Mouse (Mus musculus): ENCODE data around the gene Ptprn. TPM values are rescaled to one million over a fixed set of nuclear protein-coding genes. Genes with fewer than 3 reads are reported as not detected.

Gene Ptprn
- not detected for total RNA-seq (2021)
- long read RNA-seq, experiment 1: 0 reads
- long read RNA-seq, experiment 2: 0 reads

- no peak for DNase-seq
Observed at GRCm38 (mm10) chr1:75264091-75264880, at the start of gene Ptprn. Gene Ptprn (minus strand): TSS chr1:75264502.

GRCm38 (mm10) chr1:75311694-75312093, 47.4 kb upstream of the Ptprn start:
- DNase-seq: no peak

GRCm38 (mm10) chr1:75304662-75305061, 40.4 kb upstream of the Ptprn start:
- no peak for DNase-seq

GRCm38 (mm10) chr1:75294294-75294693, 30.0 kb upstream of the Ptprn start:
- DNase-seq: no peak

- no peak for DNase-seq
Observed at GRCm38 (mm10) chr1:75293331-75293701, 29.0 kb upstream of the Ptprn start.

- DNase-seq: no peak
Observed at GRCm38 (mm10) chr1:75292476-75293330, 28.4 kb upstream of the Ptprn start.

- no peak for DNase-seq
Observed at GRCm38 (mm10) chr1:75291321-75291720, 27.0 kb upstream of the Ptprn start.

- no peak for DNase-seq
Observed at GRCm38 (mm10) chr1:75290582-75290981, 26.3 kb upstream of the Ptprn start.

- DNase-seq: no peak
Observed at GRCm38 (mm10) chr1:75289888-75290431, 25.7 kb upstream of the Ptprn start.

- DNase-seq: no peak
Observed at GRCm38 (mm10) chr1:75289376-75289775, 25.1 kb upstream of the Ptprn start.

GRCm38 (mm10) chr1:75284911-75285310, 20.6 kb upstream of the Ptprn start:
- DNase-seq: no peak

GRCm38 (mm10) chr1:75283017-75283416, 18.7 kb upstream of the Ptprn start:
- no peak for DNase-seq

GRCm38 (mm10) chr1:75278228-75278627, 13.9 kb upstream of the Ptprn start, which contains the start of gene Resp18:
Gene Resp18 (minus strand): TSS chr1:75278415.
- DNase-seq: no peak

GRCm38 (mm10) chr1:75277195-75278188, 13.2 kb upstream of the Ptprn start:
- DNase-seq: no peak

GRCm38 (mm10) chr1:75262969-75263951, 1.0 kb downstream of the Ptprn start:
- DNase-seq: no peak

GRCm38 (mm10) chr1:75261278-75261677, 3.0 kb downstream of the Ptprn start:
- DNase-seq: no peak

GRCm38 (mm10) chr1:75255516-75256046, 8.7 kb downstream of the Ptprn start:
- no peak for DNase-seq

GRCm38 (mm10) chr1:75254625-75255013, 9.7 kb downstream of the Ptprn start:
- DNase-seq: no peak

GRCm38 (mm10) chr1:75253849-75254624, 10.3 kb downstream of the Ptprn start:
- no peak for DNase-seq

Measured in gastrocnemius, postnatal 25 days (tissue).